18 mouse cellular contexts compared by ENCODE assay signal in the genomic region with DNA sequence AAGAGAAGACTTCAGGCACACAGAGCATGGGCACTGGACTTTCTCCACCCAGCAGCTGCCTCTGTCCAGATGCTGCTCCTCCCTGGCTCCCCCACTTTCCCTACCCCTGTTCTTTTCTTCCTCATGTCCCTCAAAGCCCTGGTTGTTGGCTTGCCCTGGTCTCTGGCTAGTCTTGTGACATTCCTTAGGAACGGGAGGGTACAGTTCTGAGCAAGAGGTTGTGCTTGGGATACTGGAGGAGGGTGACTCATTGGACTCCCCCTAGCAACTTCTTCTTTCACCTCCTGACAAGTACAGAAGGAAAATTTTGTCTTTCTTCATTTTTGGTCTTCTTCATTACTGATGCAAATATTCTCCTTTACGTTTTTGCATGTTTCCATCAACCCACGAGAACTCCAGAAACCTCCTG. TPM values are rescaled to one million over a fixed set of nuclear protein-coding genes. Genes with fewer than 3 reads are reported as not detected.
A peak's percentile ranks its signal among the peaks of the same experiment; 100 is the strongest.
DNase-seq lines count a peak whose midpoint lies in the region; TF ChIP-seq lines count a peak whose summit lies in the region.
"Had no signal": no experiment of that assay in that cellular context is flagged by ENCODE, and none has a peak within 500 bp of the region (broad histone marks: within the 10 kb centered on the region; RNA-seq: fewer than 3 reads in every experiment).

No protein-coding gene starts in this region.

- H3K9ac ChIP-seq in liver, adult 2 months (ENCODE audit: low read depth, low read length), result 0 out of 2 replicates have a peak overlapping the region, but pooled peaks have one; percentile 22

- H3K27me3 ChIP-seq in liver, adult 2 months (ENCODE audit: control insufficient read depth, insufficient read depth, low read length), result no peaks in the 10 kb centered on the region
- H3K27me3 ChIP-seq in megakaryocyte, embryonic 14.5 days (replicated peaks), result no peaks in the 10 kb centered on the region

- WGBS in liver, adult 2 months, result 46% methylated on average over 3 of the region's 3 CpGs
- 24% methylated on average over 3 of the region's 3 CpGs for WGBS in bone marrow, adult 2 months

- DNase-seq in liver, adult 2 months (ENCODE audit: extremely low read depth, low read depth, low spot score), result no peak
- no peak for DNase-seq in liver
- DNase-seq in 416B (ENCODE audit: low read depth), result peak; percentile 45
- no peak for DNase-seq in T-cell, adult 2 months (ENCODE audit: low spot score)
- DNase-seq in cerebellum, postnatal 4 days (ENCODE audit: low spot score in 2 of 2), result no peak
- no peak for DNase-seq in kidney, postnatal 25 days
- DNase-seq: cerebellum, postnatal 10 days; heart, postnatal 36 days; kidney, adult 11 months; kidney, postnatal 14 days; lung, adult 2 months; right cerebral cortex, postnatal 25 days had no signal

- H3K4me3 ChIP-seq in liver, adult 2 months (ENCODE audit: insufficient read depth, low read depth, low read length), result no peak overlapping the region
- H3K4me3 ChIP-seq in bone marrow, adult 2 months (replicated peaks; ENCODE audit: control insufficient read depth, low read depth, low read length), result peak overlapping the region; percentile 42
- H3K4me3 ChIP-seq in megakaryocyte, embryonic 14.5 days (replicated peaks), result peak overlapping the region; percentile 42
- H3K4me3 ChIP-seq: embryonic facial prominence, embryonic 10.5 days had no signal

- H3K36me3 ChIP-seq in liver, adult 2 months (ENCODE audit: control insufficient read depth, insufficient read depth, low read length), result no peaks in the 10 kb centered on the region
- peaks cover 11% of the 10 kb centered on the region for H3K36me3 ChIP-seq in megakaryocyte, embryonic 14.5 days (replicated peaks; ENCODE audit: low read length)
- H3K36me3 ChIP-seq: embryonic facial prominence, embryonic 10.5 days had no signal

- TF ChIP-seq CTCF in liver, adult 2 months (IDR thresholded peaks at IDR 0.05; ENCODE audit: low read depth, low read length), result no peak
- TF ChIP-seq CTCF in bone marrow, adult 2 months (IDR thresholded peaks at IDR 0.05; ENCODE audit: control insufficient read depth, insufficient read depth, low read length), result no peak

- no peaks in the 10 kb centered on the region for H3K4me1 ChIP-seq in liver, adult 2 months (ENCODE audit: control insufficient read depth, insufficient read depth, low read length)
- peaks cover 3% of the 10 kb centered on the region for H3K4me1 ChIP-seq in bone marrow, adult 2 months (ENCODE audit: control insufficient read depth, insufficient read depth, low read length)
- peaks cover 47% of the 10 kb centered on the region for H3K4me1 ChIP-seq in megakaryocyte, embryonic 14.5 days
- H3K4me1 ChIP-seq: embryonic facial prominence, embryonic 10.5 days had no signal

- no peaks in the 10 kb centered on the region for H3K9me3 ChIP-seq in megakaryocyte, embryonic 14.5 days
- H3K9me3 ChIP-seq: embryonic facial prominence, embryonic 10.5 days had no signal

- H3K79me2 ChIP-seq in liver, adult 2 months (ENCODE audit: control insufficient read depth, insufficient read depth, low read length), result no peaks in the 10 kb centered on the region; the same call in 1 of the 2 replicates

- TF ChIP-seq POLR2A in liver, adult 2 months (IDR thresholded peaks at IDR 0.05; ENCODE audit: extremely low read depth, insufficient read depth, low read length), result no peak
- no peak for TF ChIP-seq POLR2A in bone marrow, adult 2 months (IDR thresholded peaks at IDR 0.05; ENCODE audit: borderline replicate concordance, control insufficient read depth, low read depth, low read length)

- peak overlapping the region; percentile 41; the same call in 1 of the 2 replicates for H3K27ac ChIP-seq in liver, adult 2 months (replicated peaks; ENCODE audit: insufficient read depth, low read depth, low read length)
- peak overlapping the region; percentile 79 for H3K27ac ChIP-seq in bone marrow, adult 2 months (ENCODE audit: control insufficient read depth, insufficient read depth, low read depth, low read length, poor library complexity)
- H3K27ac ChIP-seq: embryonic facial prominence, embryonic 10.5 days had no signal

RNA-seq across cellular contexts. Expression of a gene that starts 1.0 kb away (rescaled TPM):
- 5.6 and 8.7 TPM in 2 replicates for total RNA-seq in liver, adult 2 months (2014; rRNA removed)
- polyA plus RNA-seq in liver, adult 2 months (2012; rRNA removed), result 0.95 and 1.5 TPM in 2 replicates
- polyA plus RNA-seq in bone marrow, adult 2 months (2011; ENCODE audit: insufficient read depth, insufficient read length, low replicate concordance, missing spikeins), result 101 and 262 TPM in 2 replicates
- 9.0 TPM in 1 of 2 replicates, not detected in the other for polyA plus RNA-seq in megakaryocyte, embryonic 14.5 days (2012; ENCODE audit: insufficient read depth, low replicate concordance)

RNA-seq across cellular contexts. Expression of a gene that starts 43.3 kb away (rescaled TPM):
- total RNA-seq in liver, adult 2 months (2014; rRNA removed), result 2.6 and 4.4 TPM in 2 replicates
- polyA plus RNA-seq in liver, adult 2 months (2012; rRNA removed), result 0.30 and 0.50 TPM in 2 replicates
- 6.5 and 13.7 TPM in 2 replicates for polyA plus RNA-seq in bone marrow, adult 2 months (2011; ENCODE audit: insufficient read depth, insufficient read length, low replicate concordance, missing spikeins)
- polyA plus RNA-seq in megakaryocyte, embryonic 14.5 days (2012; ENCODE audit: insufficient read depth, low replicate concordance), result 1.3 TPM in 1 of 2 replicates, not detected in the other

RNA-seq across cellular contexts. Expression of a gene that starts 52.7 kb away (rescaled TPM):
- total RNA-seq in liver, adult 2 months (2014; rRNA removed), result 0.27 and 0.74 TPM in 2 replicates
- 0.19 and 0.38 TPM in 2 replicates for polyA plus RNA-seq in liver, adult 2 months (2012; rRNA removed)
- polyA plus RNA-seq in bone marrow, adult 2 months (2011; ENCODE audit: insufficient read depth, insufficient read length, low replicate concordance, missing spikeins), result 12.4 and 57.6 TPM in 2 replicates
- 0.28 TPM in 1 of 2 replicates, not detected in the other for polyA plus RNA-seq in megakaryocyte, embryonic 14.5 days (2012; ENCODE audit: insufficient read depth, low replicate concordance)
- total RNA-seq: layer of hippocampus, postnatal 10 days; left cerebral cortex, postnatal 36 days had no signal
- polyA plus RNA-seq: embryonic facial prominence, embryonic 10.5 days; Patski had no signal

Comparison
In these comparisons a context has a peak if more than half of its experiments do, and no peak if none do; other contexts are left out.
1. RNA of a gene that starts 1.0 kb away (polyA plus RNA-seq): 101 to 262 TPM in bone marrow, adult 2 months; 9.0 TPM in megakaryocyte, embryonic 14.5 days and 0.95 to 1.5 TPM in liver, adult 2 months; every median in the first group is over 10 times any median in the second.